Mouse (Mus musculus) liver, embryonic 14.5 days (tissue): Measurements from ENCODE around the gene Cd36. TPM values are rescaled to one million over a fixed set of nuclear protein-coding genes. Genes with fewer than 3 reads are reported as not detected.

Experiments
- ATAC-seq: fragments of 200-750 bp; cut with Nextera tagmentation; 2 replicates; pipeline ENCODE4 v1.8.0; 2017; ENCODE audit warnings: moderate number of reproducible peaks, mild to moderate bottlenecking, moderate library complexity; ENCODE audit not compliant: insufficient read depth
- DNase-seq, 3 experiments: peaks; one replicate each; pipeline ENCODE4 v3.0.0-alpha.2; 2012 to 2013; ENCODE audit warnings: low read depth in 3 of 3, low spot score in 3 of 3
- H3K27ac ChIP-seq: fragments of 300-500 bp; sonication (generic); 2 replicates; pipeline ENCODE4 v1.5.1; 2014; ENCODE audit warnings: moderate library complexity, mild to moderate bottlenecking, control low read depth, inconsistent platforms
- H3K27me3 ChIP-seq: fragments of 300-500 bp; sonication (generic); 2 replicates; pipeline ENCODE4 v1.6.1; 2014; ENCODE audit warnings: mild to moderate bottlenecking, low read length, moderate library complexity; ENCODE audit not compliant: control insufficient read depth, insufficient read depth
- H3K36me3 ChIP-seq: fragments of 300-500 bp; sonication (generic); replicated peaks from 2 replicates; pipeline ENCODE4 v1.6.1; 2014; ENCODE audit warnings: low read depth; ENCODE audit not compliant: control insufficient read depth, insufficient read depth
- H3K4me1 ChIP-seq, 2 experiments: fragments of 200-500 bp in 1 of 2; fragments of 300-500 bp in 1 of 2; sonication (generic) in 1 of 2; replicated peaks; 2 replicates each; pipeline ENCODE4 v1.6.1; 2012 to 2014; ENCODE audit warnings: antibody characterized with exemption in 1 of 2, inconsistent platforms in 1 of 2, low read length in 1 of 2; ENCODE audit not compliant: control insufficient read depth in 2 of 2, insufficient read depth in 2 of 2
- H3K4me2 ChIP-seq: fragments of 300-500 bp; sonication (generic); 2 replicates; pipeline ENCODE4 v1.6.1; 2014; ENCODE audit warnings: low read depth, mild to moderate bottlenecking, control low read depth, moderate library complexity
- H3K4me3 ChIP-seq, 2 experiments: fragments of 200-500 bp in 1 of 2; fragments of 300-500 bp in 1 of 2; sonication (generic) in 1 of 2; 2 replicates each; pipeline ENCODE4 v1.5.1; 2012 to 2014; ENCODE audit warnings: low read depth in 2 of 2, low read length in 2 of 2, mild to moderate bottlenecking in 2 of 2, control low read depth in 1 of 2, inconsistent platforms in 1 of 2, moderate library complexity in 1 of 2; ENCODE audit not compliant: insufficient read depth in 1 of 2
- H3K9ac ChIP-seq: fragments of 300-500 bp; sonication (generic); replicated peaks from 2 replicates; pipeline ENCODE4 v1.6.1; 2014; ENCODE audit warnings: mild to moderate bottlenecking, control low read depth, moderate library complexity
- H3K9me3 ChIP-seq: fragments of 300-500 bp; sonication (generic); 2 replicates; pipeline ENCODE4 v1.6.1; 2016; ENCODE audit warnings: low read length, mixed read lengths; ENCODE audit not compliant: control insufficient read depth
- CTCF ChIP-seq: IDR thresholded peaks from 2 replicates; pipeline ENCODE4 v1.5.1; 2016; ENCODE audit warnings: antibody characterized with exemption, low read depth, control low read depth
- EP300 ChIP-seq: IDR thresholded peaks from 2 replicates; pipeline ENCODE4 v1.6.1; 2016; ENCODE audit warnings: antibody characterized with exemption, low read depth
- WGBS: fragments of 180-500 bp; shearing (Covaris S2); extraction: QIAGEN DNeasy Blood & Tissue Kit; methylation state at CpG from one replicate; pipeline ENCODE4 v1.1.7; 2014; ENCODE audit not compliant: insufficient replicate concordance; 5-methylcytosine and 5-hydroxymethylcytosine counted together
- polyA plus RNA-seq, 2 experiments: library from polyadenylated mRNA; depleted of rRNA in 1 of 2; stranded (reverse) in 1 of 2; unstranded in 1 of 2; fragments of >200 nt; fragmentation: Nextera tagmentation in 1 of 2; extraction: Ambion mirVana in 1 of 2; gene quantifications; 2 replicates each; pipeline versions ENCODE4 v1.2.1 to v1.2.3; 2012 to 2014

The Cd36 gene
- polyA plus RNA-seq, 2 experiments, result 9.3 to 25.9 TPM

DNA sequence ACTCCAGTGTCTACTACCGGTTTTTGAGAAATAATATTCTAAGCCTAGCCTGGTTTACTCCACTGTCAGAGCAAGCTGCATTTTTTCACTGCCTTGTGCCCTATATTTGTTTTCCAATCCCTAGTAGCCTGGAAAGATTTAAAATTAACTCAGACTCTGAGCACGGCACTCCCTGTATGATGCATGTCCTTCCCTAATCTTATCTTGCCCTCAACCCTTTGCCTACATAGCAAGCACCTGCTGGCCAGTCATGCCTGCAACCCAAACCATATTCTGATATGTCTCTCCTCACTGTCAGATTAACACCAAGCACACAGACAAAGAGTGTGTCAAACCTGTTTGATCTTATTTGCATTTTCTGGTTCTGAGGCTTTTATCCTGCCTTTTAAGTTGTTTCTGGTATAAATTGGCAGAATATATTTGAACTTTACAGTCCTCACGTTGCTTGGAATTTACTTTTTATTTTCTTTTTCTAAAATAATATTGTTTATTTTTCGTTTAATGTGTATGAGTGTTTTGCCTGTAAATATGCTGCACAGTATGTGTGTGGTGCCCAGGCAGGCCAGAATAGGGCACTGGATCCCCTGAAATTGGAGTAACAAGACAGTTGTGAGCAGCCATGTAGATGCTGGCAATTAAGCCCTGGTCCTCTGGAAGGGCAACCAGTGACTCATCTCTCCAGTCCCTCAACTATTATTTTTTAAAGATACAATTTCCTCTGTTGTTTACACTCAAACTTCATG lies 7.6 kb downstream of the Cd36 start:
- H3K4me2 ChIP-seq, result no peak overlapping the region
- ATAC-seq (peak; percentile 84), DNase-seq (no peak)
- peak; percentile 74 for TF ChIP-seq EP300
- TF ChIP-seq CTCF, result 0 out of 2 replicates have a peak, but pooled peaks have one; percentile 2
- WGBS, result 44% methylated on average over 4 of the region's 4 CpGs
- no peak overlapping the region for H3K4me3 ChIP-seq
- no peak overlapping the region for H3K27ac ChIP-seq
- no peaks in the 10 kb centered on the region for H3K9me3 ChIP-seq
- H3K9ac ChIP-seq, result no peak overlapping the region
- H3K27me3 ChIP-seq, result no peaks in the 10 kb centered on the region
- peaks cover 3% of the 10 kb centered on the region in 2 experiments; a peak in 3 of 4 replicates for H3K4me1 ChIP-seq
- H3K36me3 ChIP-seq, result no peaks in the 10 kb centered on the region

DNA sequence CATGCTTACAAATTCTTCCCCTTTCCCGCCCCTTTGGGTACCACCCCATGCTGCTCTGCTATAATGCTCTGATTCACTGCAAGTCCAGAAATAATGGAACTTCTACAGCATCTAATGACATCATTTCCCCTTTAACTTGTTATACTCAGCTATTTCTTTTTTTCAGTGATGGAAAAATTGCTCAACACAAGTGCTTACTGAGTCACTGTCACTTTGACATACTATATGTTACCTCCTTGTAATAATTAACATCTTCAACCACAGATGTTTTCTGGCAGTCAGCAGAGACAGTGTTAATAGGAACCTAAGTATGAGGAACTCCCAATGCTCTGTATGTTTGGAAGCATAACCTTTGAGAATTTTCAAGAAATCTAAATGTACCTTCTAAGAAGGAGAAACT lies 8.7 kb downstream of the Cd36 start:
- Histone ChIP-seq H3K4me1 (peaks cover 3% of the 10 kb centered on the region in 2 experiments; a peak in 3 of 4 replicates), H3K9ac (no peak overlapping the region), H3K9me3 (no peaks in the 10 kb centered on the region), H3K4me3 (no peak overlapping the region), H3K27ac (no peak overlapping the region), H3K4me2 (no peak overlapping the region), H3K36me3 (no peaks in the 10 kb centered on the region), H3K27me3 (no peaks in the 10 kb centered on the region)
- DNase-seq (no peak), ATAC-seq (no peak)
- no peak for TF ChIP-seq EP300
- 48% methylated on average over 1 of the region's 1 CpGs for WGBS

DNA sequence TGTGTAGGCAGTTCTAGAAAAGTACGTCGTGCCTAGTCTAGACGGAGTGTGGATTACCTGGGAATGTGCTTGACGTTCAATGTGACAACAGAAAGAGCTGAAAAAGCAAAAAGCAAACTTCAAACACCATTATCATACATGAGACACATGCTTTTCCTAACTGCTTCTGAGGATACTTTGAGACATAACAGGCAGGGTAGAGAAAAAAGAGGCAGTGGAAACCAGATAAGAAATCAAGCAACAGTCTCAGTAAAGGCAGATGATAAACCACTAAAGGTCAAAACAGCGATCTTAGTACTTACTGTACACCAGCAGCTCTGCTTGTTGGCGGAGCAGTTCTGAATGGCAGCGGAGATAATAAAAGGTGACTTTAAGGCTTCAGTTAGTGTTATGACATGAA lies 11.6 kb downstream of the Cd36 start:
- H3K27ac ChIP-seq, result no peak overlapping the region
- H3K9me3 ChIP-seq, result no peaks in the 10 kb centered on the region
- 25% methylated on average over 7 of the region's 7 CpGs for WGBS
- H3K9ac ChIP-seq, result no peak overlapping the region
- ATAC-seq, result peak; percentile 61
- no peaks in the 10 kb centered on the region for H3K27me3 ChIP-seq
- H3K4me3 ChIP-seq, result no peak overlapping the region
- DNase-seq, result peak in 1 of 3 experiments; percentile 14
- H3K4me2 ChIP-seq, result no peak overlapping the region; the same call in 1 of the 2 replicates
- H3K4me1 ChIP-seq, result peaks cover 3% of the 10 kb centered on the region in 2 experiments; a peak in 3 of 4 replicates
- TF ChIP-seq CTCF, result no peak
- peak; percentile 73 for TF ChIP-seq EP300
- H3K36me3 ChIP-seq, result no peaks in the 10 kb centered on the region

DNA sequence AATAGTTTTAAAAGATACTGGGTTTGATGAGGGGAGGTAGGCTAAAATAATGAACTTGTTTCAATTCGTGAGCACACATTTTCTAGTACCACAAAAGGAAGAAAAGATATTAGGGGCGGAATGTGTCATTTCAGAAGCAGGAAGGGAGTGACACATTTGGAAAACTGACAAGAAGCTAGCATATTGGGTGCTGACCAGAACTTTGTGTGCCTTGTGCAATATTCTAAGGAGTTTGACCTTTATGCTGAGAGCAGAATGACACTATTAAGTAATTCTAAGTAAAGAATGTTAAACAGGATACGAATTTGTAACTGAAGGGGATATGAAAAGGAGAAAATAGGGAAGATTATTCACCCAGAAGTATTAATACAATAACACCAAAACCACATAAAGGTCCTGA lies 12.0 kb downstream of the Cd36 start:
- DNase-seq, result no peak
- no peak for ATAC-seq
- no peak for TF ChIP-seq EP300
- TF ChIP-seq CTCF, result no peak
- WGBS, result 21% methylated on average over 3 of the region's 3 CpGs
- Histone ChIP-seq H3K4me2 (no peak overlapping the region; the same call in 1 of the 2 replicates), H3K27ac (no peak overlapping the region), H3K4me3 (no peak overlapping the region), H3K9ac (no peak overlapping the region), H3K9me3 (no peaks in the 10 kb centered on the region), H3K27me3 (no peaks in the 10 kb centered on the region), H3K4me1 (peaks cover 3% of the 10 kb centered on the region in 2 experiments; a peak in 3 of 4 replicates), H3K36me3 (no peaks in the 10 kb centered on the region)

DNA sequence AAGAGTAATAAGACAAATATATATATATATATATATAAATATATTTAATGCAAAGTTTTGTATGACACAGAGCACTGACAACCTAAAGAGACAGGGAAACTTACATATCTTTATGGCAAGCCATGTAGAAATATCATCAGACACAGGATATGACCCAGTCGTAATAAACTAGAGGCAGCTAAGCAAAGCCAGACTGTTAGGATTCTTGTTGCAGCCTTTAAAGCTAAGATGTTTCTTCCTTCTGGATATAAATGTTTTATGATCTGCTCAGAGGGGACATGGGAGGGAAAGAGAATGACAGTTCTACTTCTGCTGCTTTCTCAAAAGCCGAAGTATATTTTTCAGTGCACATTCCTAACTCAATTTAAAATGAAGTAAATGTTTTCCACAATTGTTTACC lies 14.3 kb downstream of the Cd36 start:
- no peak overlapping the region for H3K4me2 ChIP-seq
- no peaks in the 10 kb centered on the region for H3K36me3 ChIP-seq
- no peaks in the 10 kb centered on the region for H3K4me1 ChIP-seq
- 63% methylated on average over 2 of the region's 2 CpGs for WGBS
- ATAC-seq (no peak), DNase-seq (no peak)
- TF ChIP-seq CTCF (no peak), EP300 (no peak)
- no peak overlapping the region for H3K9ac ChIP-seq
- H3K9me3 ChIP-seq, result no peaks in the 10 kb centered on the region
- H3K27me3 ChIP-seq, result no peaks in the 10 kb centered on the region
- no peak overlapping the region for H3K27ac ChIP-seq
- no peak overlapping the region for H3K4me3 ChIP-seq
